In the genomic region with DNA sequence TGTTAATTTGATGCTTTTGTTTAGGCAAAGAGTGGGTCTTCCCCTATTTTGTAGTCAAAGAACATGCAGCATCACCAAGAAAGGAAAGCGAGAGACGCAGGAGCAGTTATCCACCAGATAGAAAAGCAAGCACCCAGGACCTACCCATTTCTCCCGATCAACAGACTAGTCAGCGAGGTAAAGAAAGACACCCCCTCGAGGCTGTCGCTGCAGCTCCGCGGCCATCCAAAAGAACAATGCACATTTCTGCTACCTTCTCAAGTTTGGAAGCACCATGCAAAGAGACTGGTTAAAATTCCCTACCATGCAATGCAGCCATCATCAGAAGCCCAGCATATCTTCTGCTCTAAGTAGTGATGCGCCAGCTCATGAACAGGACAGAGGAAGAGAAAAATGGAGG, we compare ENCODE assay signal across 8 mouse cellular contexts. TPM values are rescaled to one million over a fixed set of nuclear protein-coding genes. Genes with fewer than 3 reads are reported as not detected.
DNase-seq lines count a peak whose midpoint lies in the region; ATAC-seq and TF ChIP-seq lines count a peak whose summit lies in the region.

No protein-coding gene starts in this region.

- H3K4me1 ChIP-seq in embryonic facial prominence, embryonic 12.5 days = peaks cover 31% of the 10 kb centered on the region
- H3K4me1 ChIP-seq in intestine, embryonic 14.5 days (replicated peaks; ENCODE audit: control insufficient read depth, insufficient read depth, low read length) = peaks cover 13% of the 10 kb centered on the region
- H3K4me1 ChIP-seq in neural tube, embryonic 13.5 days (replicated peaks) = peaks cover 66% of the 10 kb centered on the region

- no peaks in the 10 kb centered on the region for H3K36me3 ChIP-seq in embryonic facial prominence, embryonic 12.5 days
- H3K36me3 ChIP-seq in intestine, embryonic 14.5 days (ENCODE audit: control insufficient read depth, insufficient read depth, low read length) = no peaks in the 10 kb centered on the region
- H3K36me3 ChIP-seq in neural tube, embryonic 13.5 days = no peaks in the 10 kb centered on the region

- TF ChIP-seq CTCF in left cerebral cortex, adult 2 months (IDR thresholded peaks at IDR 0.05) = no peak

- ATAC-seq in embryonic facial prominence, embryonic 12.5 days (ENCODE audit: insufficient number of reproducible peaks, insufficient read depth, low FRiP score, low TSS enrichment) = no peak
- no peak for ATAC-seq in intestine, embryonic 14.5 days (replicated peaks; ENCODE audit: low FRiP score, low TSS enrichment, low read depth)
- ATAC-seq in neural tube, embryonic 13.5 days (ENCODE audit: low read depth) = peak; percentile 51

- H3K4me2 ChIP-seq in embryonic facial prominence, embryonic 12.5 days (replicated peaks) = peak overlapping the region; percentile 81
- peak overlapping the region; percentile 56 for H3K4me2 ChIP-seq in intestine, embryonic 14.5 days (ENCODE audit: low read length)
- peak overlapping the region; percentile 69 for H3K4me2 ChIP-seq in neural tube, embryonic 13.5 days

- WGBS in embryonic facial prominence, embryonic 12.5 days = 1% methylated on average over 9 of the region's 9 CpGs
- WGBS in intestine, embryonic 14.5 days = 10% methylated on average over 9 of the region's 9 CpGs
- WGBS in neural tube, embryonic 13.5 days = 1% methylated on average over 9 of the region's 9 CpGs

- H3K27ac ChIP-seq in left cerebral cortex, adult 2 months = peak overlapping the region; percentile 81
- H3K27ac ChIP-seq in embryonic facial prominence, embryonic 12.5 days = peak overlapping the region; percentile 75
- H3K27ac ChIP-seq in intestine, embryonic 14.5 days (ENCODE audit: low read depth) = no peak overlapping the region
- peak overlapping the region; percentile 92 for H3K27ac ChIP-seq in neural tube, embryonic 13.5 days (replicated peaks)

- no peaks in the 10 kb centered on the region for H3K27me3 ChIP-seq in embryonic facial prominence, embryonic 12.5 days
- no peaks in the 10 kb centered on the region for H3K27me3 ChIP-seq in intestine, embryonic 14.5 days (replicated peaks; ENCODE audit: control insufficient read depth, insufficient read depth, low read length)
- H3K27me3 ChIP-seq in neural tube, embryonic 13.5 days = no peaks in the 10 kb centered on the region

- H3K4me3 ChIP-seq in left cerebral cortex, adult 2 months = peak overlapping the region; percentile 68
- peak overlapping the region; percentile 48 for H3K4me3 ChIP-seq in embryonic facial prominence, embryonic 12.5 days
- peak overlapping the region; percentile 38 for H3K4me3 ChIP-seq in intestine, embryonic 14.5 days (ENCODE audit: low read depth, low read length)
- peak overlapping the region; percentile 61 for H3K4me3 ChIP-seq in neural tube, embryonic 13.5 days

- intact Hi-C loops in left cerebral cortex, adult 2 months (cut with DNase I) = loop anchor here (1.0 to 2.0 kb wide), 2 partner anchors 38 to 84 kb away; no protein-coding TSS in a partner anchor
- intact Hi-C loops in gastrocnemius, postnatal 36 days (cut with DNase I) = no loop called here

- H3K9me3 ChIP-seq in embryonic facial prominence, embryonic 12.5 days = no peaks in the 10 kb centered on the region
- no peaks in the 10 kb centered on the region for H3K9me3 ChIP-seq in intestine, embryonic 14.5 days (ENCODE audit: control insufficient read depth, low read length)
- H3K9me3 ChIP-seq in neural tube, embryonic 13.5 days = no peaks in the 10 kb centered on the region

- DNase-seq in left cerebral cortex, adult 2 months (ENCODE audit: extremely low spot score in 1 of 2, low spot score in 2 of 2) = no peak
- DNase-seq in left cerebral cortex, adult 11 months (ENCODE audit: low spot score) = no peak
- peak; percentile 57 for DNase-seq in intestine, embryonic 14.5 days (ENCODE audit: low spot score)
- no peak for DNase-seq in layer of hippocampus, adult 11-12 months (ENCODE audit: low spot score)
- DNase-seq in gastrocnemius, postnatal 36 days = no peak
- DNase-seq in adrenal gland, adult 8-10 months = no peak

- H3K9ac ChIP-seq in embryonic facial prominence, embryonic 12.5 days = peak overlapping the region; percentile 57
- H3K9ac ChIP-seq in intestine, embryonic 14.5 days (ENCODE audit: low read length) = peak overlapping the region; percentile 37
- peak overlapping the region; percentile 80 for H3K9ac ChIP-seq in neural tube, embryonic 13.5 days

RNA-seq across cellular contexts. Expression of gene Gm6525, which starts 46.4 kb away (rescaled TPM):
- total RNA-seq in left cerebral cortex, adult 2 months (2021) = not detected
- 0.97 and 1.00 TPM in 2 replicates for polyA plus RNA-seq in embryonic facial prominence, embryonic 12.5 days (2016; fragmentation: Nextera tagmentation; extraction: Ambion mirVana)
- 1.4 and 2.1 TPM in 2 replicates for polyA plus RNA-seq in intestine, embryonic 14.5 days (2014; fragmentation: Nextera tagmentation; extraction: Ambion mirVana)
- polyA plus RNA-seq in neural tube, embryonic 13.5 days (2015; fragmentation: Nextera tagmentation; extraction: Ambion mirVana) = 2.0 and 3.5 TPM in 2 replicates
- total RNA-seq in gastrocnemius, postnatal 36 days (2021) = not detected
- total RNA-seq in adrenal gland, adult 8-10 months (2022) = not detected
